In the genomic region with DNA sequence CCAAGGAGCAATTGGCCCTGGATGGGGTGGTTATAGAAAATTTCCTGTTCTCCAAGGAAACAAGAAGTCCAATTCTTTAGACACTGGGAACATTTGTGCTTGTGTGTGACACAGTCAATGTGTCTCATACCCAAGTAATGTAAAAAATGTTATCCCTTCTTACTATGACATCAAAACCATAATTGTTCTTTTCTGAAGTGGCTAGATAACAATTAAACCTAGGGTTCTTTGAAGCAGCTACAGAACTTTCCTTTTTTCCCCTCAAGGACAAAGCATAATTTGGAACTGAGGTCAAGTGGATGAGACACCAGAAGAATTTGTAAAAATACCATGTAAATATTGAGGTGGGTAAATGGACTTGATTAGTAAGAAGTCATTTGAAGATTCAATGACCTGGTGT, we compare ENCODE assay signal across 22 mouse cellular contexts.
DNase-seq lines count a peak whose midpoint lies in the region; ATAC-seq and TF ChIP-seq lines count a peak whose summit lies in the region.
"Had no signal": no experiment of that assay in that cellular context is flagged by ENCODE, and none has a peak within 500 bp of the region (broad histone marks: within the 10 kb centered on the region; RNA-seq: fewer than 3 reads in every experiment).

No protein-coding gene starts in this region.

- ATAC-seq in lung, postnatal 0 days, result 0 out of 2 replicates have a peak, but pooled peaks have one; percentile 25
- no peak for ATAC-seq in stomach, embryonic 14.5 days (ENCODE audit: insufficient number of reproducible peaks, insufficient read depth, low FRiP score, low read depth)
- no peak for ATAC-seq in stomach, postnatal 0 days (ENCODE audit: low FRiP score, low TSS enrichment)
- ATAC-seq: activated CD4-positive, CD25-positive, alpha-beta regulatory T cell, adult 4 months; CD4-positive, CD25-positive, alpha-beta regulatory T cell, adult 4 months; Patski had no signal

- no peaks in the 10 kb centered on the region for H3K36me3 ChIP-seq in lung, postnatal 0 days (ENCODE audit: insufficient read depth, low read length)
- no peaks in the 10 kb centered on the region for H3K36me3 ChIP-seq in stomach, embryonic 14.5 days (ENCODE audit: control insufficient read depth, insufficient read depth, low read length)
- no peaks in the 10 kb centered on the region for H3K36me3 ChIP-seq in stomach, postnatal 0 days (ENCODE audit: control insufficient read depth, insufficient read depth, low read length)
- H3K36me3 ChIP-seq: G1E had no signal

- no peak overlapping the region for H3K27ac ChIP-seq in lung, postnatal 0 days (ENCODE audit: low read length)
- H3K27ac ChIP-seq in stomach, embryonic 14.5 days (ENCODE audit: low read length), result peak overlapping the region; percentile 13; the same call in 1 of the 2 replicates
- H3K27ac ChIP-seq in stomach, postnatal 0 days (replicated peaks), result no peak overlapping the region
- no peak overlapping the region for H3K27ac ChIP-seq in cerebellum, adult 2 months (ENCODE audit: insufficient read depth, low read length)

- TF ChIP-seq POLR2A in lung, adult 2 months (IDR thresholded peaks at IDR 0.05; ENCODE audit: borderline replicate concordance, extremely low read depth, low read depth, low read length), result no peak
- TF ChIP-seq POLR2A in cerebellum, adult 2 months (IDR thresholded peaks at IDR 0.05; ENCODE audit: borderline replicate concordance, insufficient read depth, low read length), result no peak

- no peak for TF ChIP-seq CTCF in lung, postnatal 0 days (IDR thresholded peaks at IDR 0.05)
- TF ChIP-seq CTCF in lung, adult 2 months (IDR thresholded peaks at IDR 0.05; ENCODE audit: insufficient read depth, low read length), result no peak
- no peak for TF ChIP-seq CTCF in stomach, postnatal 0 days (IDR thresholded peaks at IDR 0.05; ENCODE audit: low read depth)
- no peak for TF ChIP-seq CTCF in cerebellum, adult 2 months (IDR thresholded peaks at IDR 0.05; ENCODE audit: borderline replicate concordance, insufficient read depth, low read depth, low read length)

- peak; percentile 86 for TF ChIP-seq EP300 in lung, postnatal 0 days (IDR thresholded peaks at IDR 0.05)
- no peak for TF ChIP-seq EP300 in stomach, postnatal 0 days (optimal IDR thresholded peaks at IDR 0.05)

- H3K4me1 ChIP-seq in lung, postnatal 0 days (ENCODE audit: insufficient read depth, low read depth, low read length), result no peaks in the 10 kb centered on the region
- H3K4me1 ChIP-seq in lung, adult 2 months (ENCODE audit: control insufficient read depth, insufficient read depth, low read length), result peaks cover 2% of the 10 kb centered on the region
- H3K4me1 ChIP-seq in stomach, embryonic 14.5 days (ENCODE audit: control insufficient read depth, insufficient read depth, low read length), result no peaks in the 10 kb centered on the region
- no peaks in the 10 kb centered on the region for H3K4me1 ChIP-seq in stomach, postnatal 0 days (replicated peaks; ENCODE audit: control insufficient read depth, insufficient read depth)
- H3K4me1 ChIP-seq in cerebellum, adult 2 months (ENCODE audit: control insufficient read depth, insufficient read depth, low read length), result no peaks in the 10 kb centered on the region

- DNase-seq in lung, postnatal 0 days (ENCODE audit: low spot score), result no peak
- no peak for DNase-seq in lung, adult 2 months
- DNase-seq in stomach, postnatal 0 days (ENCODE audit: low spot score), result no peak
- DNase-seq in Muller cell, postnatal 12 days (ENCODE audit: inconsistent ontology term), result peak; percentile 78
- no peak for DNase-seq in cerebellum, adult 2 months
- DNase-seq: adrenal gland, adult 2 months; adrenal gland, adult 8-10 months; adrenal gland, postnatal 10 days; adrenal gland, postnatal 14 days; adrenal gland, postnatal 25 days; adrenal gland, postnatal 36 days; B cell, adult 2 months; cerebellum, adult 11 months; cerebellum, adult 11-12 months; cerebellum, adult 18-20 months; cerebellum, adult 8-10 months had no signal

- H3K4me3 ChIP-seq in lung, postnatal 0 days (ENCODE audit: low read depth, low read length), result no peak overlapping the region
- H3K4me3 ChIP-seq in lung, adult 2 months (replicated peaks; ENCODE audit: extremely low read depth, low read depth, low read length), result no peak overlapping the region
- H3K4me3 ChIP-seq in stomach, embryonic 14.5 days (ENCODE audit: low read depth, low read length), result no peak overlapping the region
- H3K4me3 ChIP-seq in stomach, postnatal 0 days (ENCODE audit: low read depth, low read length), result no peak overlapping the region
- H3K4me3 ChIP-seq in cerebellum, adult 2 months (replicated peaks; ENCODE audit: insufficient read depth, low read depth, low read length), result no peak overlapping the region

- no peak overlapping the region for H3K4me2 ChIP-seq in lung, postnatal 0 days (replicated peaks; ENCODE audit: low read depth, low read length)
- H3K4me2 ChIP-seq in stomach, embryonic 14.5 days (replicated peaks; ENCODE audit: low read depth, low read length), result no peak overlapping the region
- H3K4me2 ChIP-seq in stomach, postnatal 0 days (replicated peaks; ENCODE audit: low read depth), result no peak overlapping the region

- no peaks in the 10 kb centered on the region for H3K27me3 ChIP-seq in lung, postnatal 0 days (replicated peaks; ENCODE audit: insufficient read depth, low read length)
- no peaks in the 10 kb centered on the region for H3K27me3 ChIP-seq in stomach, embryonic 14.5 days (ENCODE audit: control insufficient read depth, insufficient read depth, low read length)
- H3K27me3 ChIP-seq in stomach, postnatal 0 days (ENCODE audit: control insufficient read depth, insufficient read depth, low read length), result no peaks in the 10 kb centered on the region
- H3K27me3 ChIP-seq in cerebellum, adult 2 months (ENCODE audit: control insufficient read depth, insufficient read depth, low read length), result no peaks in the 10 kb centered on the region
- H3K27me3 ChIP-seq: CH12.LX, Patski had no signal

- no peak overlapping the region for H3K9ac ChIP-seq in lung, postnatal 0 days (replicated peaks; ENCODE audit: low read depth)
- H3K9ac ChIP-seq in stomach, embryonic 14.5 days (replicated peaks; ENCODE audit: low read depth, low read length), result no peak overlapping the region
- no peak overlapping the region for H3K9ac ChIP-seq in stomach, postnatal 0 days (ENCODE audit: low read length)

- H3K9me3 ChIP-seq in lung, postnatal 0 days (ENCODE audit: low read length), result no peaks in the 10 kb centered on the region
- H3K9me3 ChIP-seq in stomach, embryonic 14.5 days (ENCODE audit: control insufficient read depth, low read depth, low read length), result no peaks in the 10 kb centered on the region
- no peaks in the 10 kb centered on the region for H3K9me3 ChIP-seq in stomach, postnatal 0 days (ENCODE audit: control insufficient read depth, low read length)
- H3K9me3 ChIP-seq: G1E had no signal
